Mouse (Mus musculus) liver, embryonic 15.5 days (tissue): ENCODE results near the gene Psenen. TPM values are rescaled to one million over a fixed set of nuclear protein-coding genes. Genes with fewer than 3 reads are reported as not detected.

Source experiments
- ATAC-seq: fragments of 200-750 bp; cut with Nextera tagmentation; 2 replicates; pipeline ENCODE4 v1.8.0; 2017; ENCODE audit warnings: moderate number of reproducible peaks, mild to moderate bottlenecking, moderate library complexity; ENCODE audit not compliant: insufficient read depth
- H3K27ac ChIP-seq: fragments of 300-500 bp; sonication (generic); replicated peaks from 2 replicates; pipeline ENCODE4 v1.5.1; 2015; ENCODE audit warnings: mild to moderate bottlenecking, inconsistent platforms
- H3K27me3 ChIP-seq: fragments of 300-500 bp; sonication (generic); 2 replicates; pipeline ENCODE4 v1.6.1; 2015; ENCODE audit warnings: mild to moderate bottlenecking, inconsistent platforms
- H3K36me3 ChIP-seq: fragments of 300-500 bp; sonication (generic); replicated peaks from 2 replicates; pipeline ENCODE4 v1.6.1; 2015; ENCODE audit warnings: moderate library complexity, mild to moderate bottlenecking, inconsistent platforms
- H3K4me1 ChIP-seq: fragments of 300-500 bp; sonication (generic); replicated peaks from 2 replicates; pipeline ENCODE4 v1.6.1; 2015; ENCODE audit warnings: inconsistent platforms
- H3K4me2 ChIP-seq: fragments of 300-500 bp; sonication (generic); 2 replicates; pipeline ENCODE4 v1.6.1; 2015; ENCODE audit warnings: moderate library complexity, mild to moderate bottlenecking, inconsistent platforms
- H3K4me3 ChIP-seq: fragments of 300-500 bp; sonication (generic); replicated peaks from 2 replicates; pipeline ENCODE4 v1.5.1; 2015; ENCODE audit warnings: mild to moderate bottlenecking, inconsistent platforms
- H3K9ac ChIP-seq: fragments of 300-500 bp; sonication (generic); 2 replicates; pipeline ENCODE4 v1.6.1; 2015; ENCODE audit warnings: moderate library complexity, mild to moderate bottlenecking, inconsistent platforms
- H3K9me3 ChIP-seq: fragments of 300-500 bp; sonication (generic); replicated peaks from 2 replicates; pipeline ENCODE4 v1.6.1; 2016; ENCODE audit warnings: inconsistent platforms
- WGBS: fragments of 180-500 bp; shearing (Covaris S2); methylation state at CpG from one replicate; pipeline ENCODE4 v1.1.7; 2015; ENCODE audit warnings: mixed read lengths; ENCODE audit not compliant: insufficient replicate concordance; 5-methylcytosine and 5-hydroxymethylcytosine counted together
- polyA plus RNA-seq: library from polyadenylated mRNA; unstranded; fragments of >200 nt; fragmentation: Nextera tagmentation; extraction: Ambion mirVana; gene quantifications from 2 replicates; pipeline ENCODE4 v1.2.1, GENCODE M21; 2015

Psenen gene
- 60.6 and 65.5 TPM in 2 replicates for polyA plus RNA-seq

DNA sequence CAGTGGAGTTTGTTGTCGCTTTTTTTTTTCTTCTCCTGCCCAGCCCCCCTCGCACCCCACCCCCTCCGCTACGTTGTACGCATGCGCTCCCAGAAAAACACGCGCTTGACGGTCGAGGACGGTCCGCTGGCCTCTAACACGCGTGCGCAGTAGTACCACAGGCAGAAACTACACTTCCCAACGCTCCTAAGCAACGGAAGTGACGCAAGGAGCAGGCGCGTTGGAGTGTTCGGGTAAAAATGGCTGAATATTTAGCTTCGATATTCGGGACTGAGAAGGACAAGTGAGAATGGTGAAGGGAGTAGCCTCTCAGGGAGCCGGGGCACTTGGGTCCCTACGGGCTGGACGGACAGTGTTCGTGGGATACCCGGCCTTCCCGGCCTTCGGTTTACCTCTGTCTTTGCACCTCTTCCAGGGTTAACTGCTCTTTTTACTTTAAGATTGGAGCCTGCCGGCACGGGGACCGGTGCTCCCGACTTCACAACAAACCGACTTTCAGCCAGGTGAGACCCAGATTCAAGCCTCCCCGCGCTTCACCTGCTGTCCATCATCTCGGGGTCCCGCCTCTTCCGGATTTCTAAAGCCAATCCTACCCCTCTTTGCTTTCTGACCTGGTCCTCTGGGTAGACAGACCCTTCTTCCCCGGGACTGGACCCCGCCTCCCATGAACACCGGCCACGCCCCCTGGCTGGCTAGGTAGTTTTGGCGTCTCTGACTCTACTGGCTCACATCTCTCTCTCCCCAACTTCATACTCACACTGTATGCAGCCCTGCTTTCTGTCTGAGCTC lies at the start of gene Psenen, which contains the start of the genes U2af1l4 and Gm49396:
Gene Psenen (minus strand): TSS at position 511 of the 789 bp plus-strand sequence.
Gene U2af1l4 (plus strand): TSS at position 185 of the 789 bp plus-strand sequence.
Gene Gm49396 (plus strand): TSS at position 228 of the 789 bp plus-strand sequence.
- WGBS = under 1% methylated on average over 45 of the region's 45 CpGs
- Histone ChIP-seq H3K4me2 (peak within 1 kb of the TSS; percentile 86), H3K27ac (peak within 1 kb of the TSS; percentile 92)

DNA sequence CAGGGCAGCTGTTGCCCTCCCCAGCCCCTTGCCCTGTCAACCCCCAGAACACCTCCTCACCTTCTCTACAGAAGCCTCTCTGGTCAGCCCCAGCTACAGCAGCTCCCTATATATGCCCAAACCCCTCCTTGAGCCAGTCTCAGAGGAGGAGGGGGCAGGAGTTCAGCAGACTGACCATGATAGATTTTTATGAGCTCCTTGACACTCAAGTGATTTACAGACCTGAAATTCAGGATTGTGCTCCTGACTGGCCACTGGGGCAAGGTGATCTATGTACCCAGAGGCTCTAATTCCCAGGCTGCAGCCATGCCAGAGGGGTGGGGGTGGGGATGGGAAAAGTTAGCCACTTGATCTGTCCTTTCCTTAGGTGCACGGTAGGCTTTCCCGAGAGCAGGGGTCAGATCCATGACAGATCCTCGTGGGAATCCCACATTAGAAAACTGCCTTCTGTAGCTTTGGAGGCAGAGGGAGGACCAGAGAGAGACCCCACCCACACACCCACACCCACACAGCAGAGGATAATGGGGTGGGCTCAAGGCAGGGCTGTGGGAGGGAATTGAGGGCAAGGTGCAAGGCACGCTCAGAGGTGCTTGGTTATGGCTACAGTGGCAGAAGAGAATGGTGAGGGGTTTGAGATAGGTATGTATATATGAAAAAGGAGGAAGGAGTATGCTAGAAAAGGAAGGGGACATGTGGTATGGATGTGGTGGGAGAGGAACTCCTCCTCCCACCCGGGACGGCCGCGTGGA lies 49.4 kb upstream of the Psenen start, which contains the start of gene Upk1a:
Gene Upk1a (minus strand): TSS at position 194 of the 749 bp plus-strand sequence.
- Histone ChIP-seq H3K9ac (no peak within 1 kb of the TSS), H3K27ac (no peak within 1 kb of the TSS), H3K9me3 (no peaks in the 10 kb centered on the region), H3K4me1 (peaks cover 15% of the 10 kb centered on the region), H3K4me2 (no peak within 1 kb of the TSS), H3K27me3 (no peaks in the 10 kb centered on the region; the same call in 1 of the 2 replicates), H3K36me3 (peaks cover 26% of the 10 kb centered on the region), H3K4me3 (no peak within 1 kb of the TSS)
- no peak for ATAC-seq
- WGBS = 58% methylated on average over 8 of the region's 8 CpGs

More for the DNA sequence above, at the start of gene Psenen, which contains the start of the genes U2af1l4 and Gm49396:
- H3K9me3 ChIP-seq = no peaks in the 10 kb centered on the region
- peak within 1 kb of the TSS; percentile 70 for H3K9ac ChIP-seq
- no peaks in the 10 kb centered on the region for H3K27me3 ChIP-seq
- peaks cover 38% of the 10 kb centered on the region for H3K4me1 ChIP-seq
- peaks cover 32% of the 10 kb centered on the region for H3K36me3 ChIP-seq
- peak; percentile 80 for ATAC-seq
- H3K4me3 ChIP-seq = peak within 1 kb of the TSS; percentile 71

GRCm38 (mm10) chr7:30610043-30610442 lies 46.6 kb upstream of the Psenen start:
- ATAC-seq = no peak
- Histone ChIP-seq H3K4me3 (no peak overlapping the region), H3K4me1 (peaks cover 5% of the 10 kb centered on the region), H3K4me2 (no peak overlapping the region), H3K9ac (no peak overlapping the region), H3K27ac (no peak overlapping the region), H3K27me3 (no peaks in the 10 kb centered on the region; the same call in 1 of the 2 replicates), H3K9me3 (no peaks in the 10 kb centered on the region), H3K36me3 (no peaks in the 10 kb centered on the region)
- WGBS = 37% methylated on average over 7 of the region's 7 CpGs

- no peak for ATAC-seq
- Histone ChIP-seq H3K4me2 (no peak overlapping the region), H3K4me1 (no peaks in the 10 kb centered on the region), H3K36me3 (no peaks in the 10 kb centered on the region), H3K9ac (no peak overlapping the region), H3K27me3 (no peaks in the 10 kb centered on the region; the same call in 1 of the 2 replicates), H3K9me3 (no peaks in the 10 kb centered on the region), H3K4me3 (no peak overlapping the region), H3K27ac (no peak overlapping the region)
- WGBS = 57% methylated on average over 16 of the region's 16 CpGs
Measured at GRCm38 (mm10) chr7:30608476-30608875, 45.0 kb upstream of the Psenen start.

GRCm38 (mm10) chr7:30607706-30608309 lies 44.4 kb upstream of the Psenen start:
- Histone ChIP-seq H3K36me3 (no peaks in the 10 kb centered on the region), H3K4me2 (no peak overlapping the region), H3K4me3 (no peak overlapping the region), H3K4me1 (no peaks in the 10 kb centered on the region), H3K27ac (no peak overlapping the region), H3K9me3 (no peaks in the 10 kb centered on the region), H3K9ac (no peak overlapping the region), H3K27me3 (no peaks in the 10 kb centered on the region; the same call in 1 of the 2 replicates)
- 14% methylated on average over 8 of the region's 8 CpGs for WGBS
- ATAC-seq = no peak

DNA sequence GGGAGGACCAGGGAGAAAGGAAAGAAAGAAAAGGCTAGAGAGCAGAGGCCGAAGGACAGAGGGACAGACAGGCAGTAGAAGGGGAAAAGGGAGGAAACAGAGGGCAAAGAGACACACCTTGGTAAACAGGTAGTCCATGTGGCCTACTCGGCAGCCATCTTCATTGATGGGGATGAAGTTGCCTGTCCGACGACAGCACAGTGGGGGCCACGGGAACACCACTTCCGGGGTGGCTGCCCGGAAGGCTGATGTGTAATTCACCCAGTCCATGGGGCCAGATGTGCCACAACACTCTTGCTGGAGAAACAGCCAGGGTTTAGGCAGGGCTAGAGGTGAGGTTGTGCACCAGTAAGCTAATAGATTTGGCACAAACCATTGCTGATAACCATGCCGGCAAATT lies 41.5 kb upstream of the Psenen start:
- no peaks in the 10 kb centered on the region for H3K9me3 ChIP-seq
- H3K27ac ChIP-seq = no peak overlapping the region
- no peaks in the 10 kb centered on the region; the same call in 1 of the 2 replicates for H3K27me3 ChIP-seq
- ATAC-seq = no peak
- no peaks in the 10 kb centered on the region for H3K36me3 ChIP-seq
- peaks cover 6% of the 10 kb centered on the region for H3K4me1 ChIP-seq
- 59% methylated on average over 8 of the region's 8 CpGs for WGBS
- no peak overlapping the region for H3K4me2 ChIP-seq
- H3K9ac ChIP-seq = no peak overlapping the region
- H3K4me3 ChIP-seq = no peak overlapping the region

- no peaks in the 10 kb centered on the region for H3K9me3 ChIP-seq
- 47% methylated on average over 8 of the region's 8 CpGs for WGBS
- no peaks in the 10 kb centered on the region; the same call in 1 of the 2 replicates for H3K27me3 ChIP-seq
- H3K27ac ChIP-seq = no peak overlapping the region
- peaks cover 11% of the 10 kb centered on the region for H3K4me1 ChIP-seq
- H3K36me3 ChIP-seq = no peaks in the 10 kb centered on the region
- no peak overlapping the region for H3K4me3 ChIP-seq
- H3K9ac ChIP-seq = no peak overlapping the region
- ATAC-seq = no peak
- no peak overlapping the region for H3K4me2 ChIP-seq
Measured at GRCm38 (mm10) chr7:30604424-30604823, 41.0 kb upstream of the Psenen start.

GRCm38 (mm10) chr7:30602583-30602982 lies 39.2 kb upstream of the Psenen start:
- no peak for ATAC-seq
- peaks cover 11% of the 10 kb centered on the region for H3K4me1 ChIP-seq
- no peaks in the 10 kb centered on the region for H3K9me3 ChIP-seq
- no peaks in the 10 kb centered on the region for H3K36me3 ChIP-seq
- H3K4me3 ChIP-seq = no peak overlapping the region
- 46% methylated on average over 3 of the region's 3 CpGs for WGBS
- H3K27me3 ChIP-seq = peaks cover under 1% of the 10 kb centered on the region; the same call in 1 of the 2 replicates
- no peak overlapping the region for H3K27ac ChIP-seq
- H3K9ac ChIP-seq = no peak overlapping the region
- no peak overlapping the region for H3K4me2 ChIP-seq

DNA sequence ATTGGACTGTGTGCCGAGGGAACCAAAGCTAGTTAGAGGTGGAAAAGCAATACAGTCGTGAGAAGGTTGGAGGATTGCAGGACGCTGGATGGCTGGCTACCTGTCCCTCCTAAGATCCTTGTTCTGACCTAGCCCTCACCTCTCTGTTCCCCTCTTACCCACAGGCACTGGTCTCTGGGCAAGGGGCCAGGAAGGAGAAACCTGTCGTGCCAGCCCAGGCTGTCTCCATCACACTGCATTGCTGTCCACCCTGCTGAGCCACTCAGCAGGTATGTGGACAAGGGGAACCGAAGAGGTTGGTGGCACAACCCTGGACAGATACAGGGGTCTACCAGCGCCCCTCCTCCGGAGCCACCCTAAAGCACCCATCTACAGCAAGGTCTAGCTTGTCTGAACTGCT lies 37.2 kb upstream of the Psenen start:
- ATAC-seq = no peak
- peak overlapping the region; percentile 49; the same call in 1 of the 2 replicates for H3K4me2 ChIP-seq
- peaks cover 6% of the 10 kb centered on the region; the same call in 1 of the 2 replicates for H3K27me3 ChIP-seq
- H3K4me3 ChIP-seq = no peak overlapping the region
- H3K27ac ChIP-seq = no peak overlapping the region
- H3K4me1 ChIP-seq = peaks cover 11% of the 10 kb centered on the region
- no peaks in the 10 kb centered on the region for H3K36me3 ChIP-seq
- no peak overlapping the region for H3K9ac ChIP-seq
- 72% methylated on average over 7 of the region's 7 CpGs for WGBS
- no peaks in the 10 kb centered on the region for H3K9me3 ChIP-seq

DNA sequence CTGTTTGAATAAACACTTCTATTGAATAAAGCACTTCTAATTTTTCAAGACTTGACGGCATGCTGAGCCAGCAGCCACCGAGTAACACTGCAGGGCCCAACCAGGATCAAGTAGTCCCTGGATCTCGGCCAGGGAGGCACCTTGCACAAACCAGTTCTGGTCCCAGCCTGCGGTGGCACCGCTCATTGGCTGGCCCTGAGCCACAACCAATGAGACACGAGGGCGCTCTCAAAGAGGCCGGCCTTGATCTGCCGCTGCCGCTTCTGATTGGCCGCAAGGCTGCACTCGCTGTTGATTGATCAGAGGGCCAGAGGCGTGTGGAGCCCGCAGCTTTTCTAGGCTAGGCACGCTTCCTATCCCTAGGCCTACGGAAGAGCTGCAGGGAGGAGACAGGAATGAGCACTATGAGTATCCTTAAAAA lies 36.5 kb upstream of the Psenen start:
- Histone ChIP-seq H3K4me2 (peak overlapping the region; percentile 49), H3K27ac (no peak overlapping the region), H3K36me3 (no peaks in the 10 kb centered on the region), H3K9ac (no peak overlapping the region), H3K27me3 (peaks cover 13% of the 10 kb centered on the region; the same call in 1 of the 2 replicates), H3K4me3 (no peak overlapping the region), H3K4me1 (peaks cover 12% of the 10 kb centered on the region), H3K9me3 (no peaks in the 10 kb centered on the region)
- 2% methylated on average over 16 of the region's 16 CpGs for WGBS
- peak; percentile 93 for ATAC-seq
